In genomic region chr12:52001544-52001943, GRCm38 (mm10) we compare ENCODE assay signal across 9 mouse cellular contexts. TPM values are rescaled to one million over a fixed set of nuclear protein-coding genes. Genes with fewer than 3 reads are reported as not detected.
DNase-seq lines count a peak whose midpoint lies in the region; ATAC-seq lines count a peak whose summit lies in the region.
"Had no signal": no experiment of that assay in that cellular context is flagged by ENCODE, and none has a peak within 500 bp of the region (broad histone marks: within the 10 kb centered on the region; RNA-seq: fewer than 3 reads in every experiment).

No protein-coding gene starts in this region.

- ATAC-seq in embryonic facial prominence, embryonic 11.5 days (replicated peaks; ENCODE audit: insufficient number of reproducible peaks, low FRiP score, low TSS enrichment, low read depth): no peak

- no peak overlapping the region for H3K27ac ChIP-seq in embryonic facial prominence, embryonic 11.5 days (replicated peaks; ENCODE audit: low read depth, low read length)
- no peak overlapping the region for H3K27ac ChIP-seq in midbrain, embryonic 10.5 days (replicated peaks)

- H3K4me1 ChIP-seq in embryonic facial prominence, embryonic 11.5 days (ENCODE audit: control insufficient read depth, insufficient read depth, low read length): no peaks in the 10 kb centered on the region
- peaks cover 13% of the 10 kb centered on the region for H3K4me1 ChIP-seq in midbrain, embryonic 10.5 days

- H3K9me3 ChIP-seq in embryonic facial prominence, embryonic 11.5 days (replicated peaks; ENCODE audit: control insufficient read depth, low read length): no peaks in the 10 kb centered on the region
- no peaks in the 10 kb centered on the region for H3K9me3 ChIP-seq in midbrain, embryonic 10.5 days (replicated peaks)

- 27% methylated on average over 4 of the region's 4 CpGs for WGBS in embryonic facial prominence, embryonic 11.5 days
- WGBS in midbrain, embryonic 10.5 days: 44% methylated on average over 4 of the region's 4 CpGs

- H3K4me3 ChIP-seq in embryonic facial prominence, embryonic 11.5 days (ENCODE audit: low read depth, low read length): no peak overlapping the region
- H3K4me3 ChIP-seq in midbrain, embryonic 10.5 days: no peak overlapping the region

- H3K9ac ChIP-seq in embryonic facial prominence, embryonic 11.5 days (replicated peaks; ENCODE audit: low read length): no peak overlapping the region

- intact Hi-C loops in heart, postnatal 25 days (cut with DNase I): loop anchor here (2.0 to 5.0 kb wide), 2 partner anchors 53 to 174 kb away; partner anchors contain the start of gene Hectd1
- intact Hi-C loops in heart, postnatal 36 days (cut with DNase I): loop anchor here (1.0 to 5.0 kb wide), 3 partner anchors 31 to 174 kb away; partner anchors contain the start of gene Hectd1

- no peaks in the 10 kb centered on the region for H3K27me3 ChIP-seq in embryonic facial prominence, embryonic 11.5 days (ENCODE audit: control insufficient read depth, insufficient read depth, low read length)
- H3K27me3 ChIP-seq in midbrain, embryonic 10.5 days (ENCODE audit: low read depth, poor library complexity, severe bottlenecking): no peaks in the 10 kb centered on the region

- no peak overlapping the region for H3K4me2 ChIP-seq in embryonic facial prominence, embryonic 11.5 days (ENCODE audit: low read depth, low read length)

- DNase-seq in heart, adult 11 months: peak; percentile 91
- DNase-seq in heart, postnatal 25 days (ENCODE audit: low spot score): no peak
- DNase-seq in adrenal gland, postnatal 10 days: peak; percentile 69
- DNase-seq in embryonic facial prominence, embryonic 11.5 days (ENCODE audit: low spot score): peak; percentile 84
- peak; percentile 52 to 61 for DNase-seq in heart, postnatal 36 days
- DNase-seq in layer of hippocampus, postnatal 10 days (ENCODE audit: low spot score in 2 of 2): peak; percentile 60 to 73
- DNase-seq in midbrain, embryonic 10.5 days (ENCODE audit: low spot score): peak; percentile 30
- DNase-seq in spleen, adult 12 weeks (ENCODE audit: low spot score): peak; percentile 8

- H3K36me3 ChIP-seq in embryonic facial prominence, embryonic 11.5 days (replicated peaks; ENCODE audit: control insufficient read depth, insufficient read depth, low read depth, low read length): no peaks in the 10 kb centered on the region; the same call in 1 of the 2 replicates
- H3K36me3 ChIP-seq in midbrain, embryonic 10.5 days: peaks cover 44% of the 10 kb centered on the region

RNA-seq across cellular contexts. Expression of gene Dtd2, which starts 4.8 kb away (rescaled TPM):
- 1 to 10 TPM; 4.9 to 5.2 TPM for total RNA-seq in heart, postnatal 25 days (2021)
- 10 to 100 TPM; 16.7 to 21.1 TPM for total RNA-seq in adrenal gland, postnatal 10 days (2021)
- 22.3 and 23.0 TPM in 2 replicates for polyA plus RNA-seq in embryonic facial prominence, embryonic 11.5 days (2014; fragmentation: Nextera tagmentation; extraction: Ambion mirVana)
- total RNA-seq in heart, postnatal 36 days (2021): 1 to 10 TPM; 5.1 to 6.1 TPM
- total RNA-seq in layer of hippocampus, postnatal 10 days (2021): 10 to 100 TPM; 10.5 to 13.3 TPM
- 30.5 and 31.8 TPM in 2 replicates for polyA plus RNA-seq in midbrain, embryonic 10.5 days (2016; fragmentation: Nextera tagmentation; extraction: Ambion mirVana)

RNA-seq across cellular contexts. Expression of gene Gpr33, which starts 26.3 kb away (rescaled TPM):
- total RNA-seq in heart, postnatal 25 days (2021): not detected
- not detected for total RNA-seq in adrenal gland, postnatal 10 days (2021)
- polyA plus RNA-seq in embryonic facial prominence, embryonic 11.5 days (2014; fragmentation: Nextera tagmentation; extraction: Ambion mirVana): not detected in 2 replicates
- total RNA-seq in heart, postnatal 36 days (2021): not detected
- total RNA-seq in layer of hippocampus, postnatal 10 days (2021): not detected
- polyA plus RNA-seq in midbrain, embryonic 10.5 days (2016; fragmentation: Nextera tagmentation; extraction: Ambion mirVana): not detected in 2 replicates
- polyA plus RNA-seq: liver, embryonic 16.5 days had no signal

RNA-seq across cellular contexts. Expression of gene Heatr5a, which starts 30.4 kb away (rescaled TPM):
- total RNA-seq in heart, postnatal 25 days (2021): 10 to 100 TPM; 18.9 to 21.6 TPM
- 10 to 100 TPM; 14.9 to 22.4 TPM for total RNA-seq in adrenal gland, postnatal 10 days (2021)
- polyA plus RNA-seq in embryonic facial prominence, embryonic 11.5 days (2014; fragmentation: Nextera tagmentation; extraction: Ambion mirVana): 8.5 and 8.6 TPM in 2 replicates
- 10 to 100 TPM; 18.8 to 20.9 TPM for total RNA-seq in heart, postnatal 36 days (2021)
- 1 to 10 TPM; 8.9 to 9.8 TPM for total RNA-seq in layer of hippocampus, postnatal 10 days (2021)
- 12.6 and 12.9 TPM in 2 replicates for polyA plus RNA-seq in midbrain, embryonic 10.5 days (2016; fragmentation: Nextera tagmentation; extraction: Ambion mirVana)
